Mouse (Mus musculus) spleen, adult 2 months (tissue): ENCODE measurements around the gene Zfp831. TPM values are rescaled to one million over a fixed set of nuclear protein-coding genes. Genes with fewer than 3 reads are reported as not detected.

ENCODE experiments used
- DNase-seq, 2 experiments: peaks; one replicate each; pipeline versions ENCODE4 v3.0.0 to v3.0.0-alpha.2; 2012 to 2021; ENCODE audit warnings: low spot score in 2 of 2, low read depth in 1 of 2
- H3K27ac ChIP-seq: fragments of 200-500 bp; 2 replicates; pipeline ENCODE4 v1.5.1; 2012; ENCODE audit warnings: low read length, inconsistent platforms; ENCODE audit not compliant: insufficient read depth
- H3K27me3 ChIP-seq: fragments of 200-500 bp; 2 replicates; pipeline ENCODE4 v1.6.1; 2012; ENCODE audit warnings: mild to moderate bottlenecking, moderate library complexity, low read length, inconsistent platforms; ENCODE audit not compliant: control insufficient read depth, insufficient read depth
- H3K36me3 ChIP-seq: fragments of 200-500 bp; 2 replicates; pipeline ENCODE4 v1.6.1; 2012; ENCODE audit warnings: mild to moderate bottlenecking, low read length, inconsistent platforms; ENCODE audit not compliant: control insufficient read depth, insufficient read depth
- H3K4me1 ChIP-seq: fragments of 200-500 bp; 2 replicates; pipeline ENCODE4 v1.6.1; 2011; ENCODE audit warnings: inconsistent platforms; ENCODE audit not compliant: control insufficient read depth, insufficient read depth, insufficient read length
- H3K4me3 ChIP-seq: fragments of 200-500 bp; 2 replicates; pipeline ENCODE4 v1.5.1; 2011; ENCODE audit warnings: mild to moderate bottlenecking, inconsistent platforms; ENCODE audit not compliant: insufficient read depth, insufficient read length; ENCODE audit errors: extremely low read depth
- CTCF ChIP-seq: fragments of 200-500 bp; IDR thresholded peaks from 2 replicates; pipeline ENCODE4 v1.5.1; 2011; ENCODE audit warnings: mild to moderate bottlenecking, inconsistent platforms; ENCODE audit not compliant: insufficient read depth, insufficient read length, insufficient replicate concordance; ENCODE audit errors: extremely low read depth
- POLR2A ChIP-seq: fragments of 200-500 bp; IDR thresholded peaks from 2 replicates; pipeline ENCODE4 v1.6.1; 2011; ENCODE audit warnings: low read depth, low read length, inconsistent platforms
- WGBS: fragments of 180-500 bp; shearing (Covaris S2); methylation state at CpG from one replicate; pipeline ENCODE4 v1.1.7; 2018; 5-methylcytosine and 5-hydroxymethylcytosine counted together
- polyA plus RNA-seq: library from polyadenylated mRNA; depleted of rRNA; stranded (reverse); fragments of >200 nt; gene quantifications from 2 replicates; pipeline ENCODE4 v1.2.3, GENCODE M21; 2012; rRNA removed

Gene Zfp831
- polyA plus RNA-seq, result 6.7 and 6.9 TPM in 2 replicates

DNA sequence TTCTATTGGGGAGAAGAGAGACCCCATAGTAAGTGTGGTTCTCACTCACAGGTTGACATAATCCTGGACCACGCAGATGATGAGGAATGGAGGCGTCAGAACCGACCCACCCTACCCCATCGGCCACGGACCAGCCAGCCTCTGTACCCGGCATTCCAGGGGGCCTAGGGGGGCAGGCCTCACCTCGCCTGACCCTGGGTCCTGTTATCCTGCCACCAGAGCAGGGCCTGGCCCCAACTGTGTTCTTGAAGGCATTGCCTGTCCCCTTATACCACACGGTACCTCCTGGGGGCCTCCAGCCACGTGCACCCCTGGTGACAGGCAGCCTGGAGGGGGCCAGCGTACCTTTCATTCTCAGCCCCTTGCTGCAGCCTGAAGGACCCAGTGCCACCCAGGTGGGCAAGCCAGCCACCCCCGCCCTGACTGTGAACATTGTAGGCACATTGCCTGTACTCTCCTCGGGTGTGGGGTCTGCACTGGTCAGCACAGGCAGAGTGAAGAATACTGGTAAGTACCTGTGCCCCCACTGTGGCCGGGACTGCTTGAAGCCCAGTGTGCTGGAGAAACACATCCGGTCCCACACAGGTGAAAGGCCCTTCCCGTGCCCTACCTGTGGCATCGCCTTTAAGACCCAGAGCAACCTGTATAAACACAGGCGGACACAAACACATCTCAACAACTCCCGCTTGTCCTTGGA is at the start of gene Zfp831:
Gene Zfp831 (plus strand): TSS at position 87 of the 697 bp plus-strand sequence.
- no peak for DNase-seq

DNA sequence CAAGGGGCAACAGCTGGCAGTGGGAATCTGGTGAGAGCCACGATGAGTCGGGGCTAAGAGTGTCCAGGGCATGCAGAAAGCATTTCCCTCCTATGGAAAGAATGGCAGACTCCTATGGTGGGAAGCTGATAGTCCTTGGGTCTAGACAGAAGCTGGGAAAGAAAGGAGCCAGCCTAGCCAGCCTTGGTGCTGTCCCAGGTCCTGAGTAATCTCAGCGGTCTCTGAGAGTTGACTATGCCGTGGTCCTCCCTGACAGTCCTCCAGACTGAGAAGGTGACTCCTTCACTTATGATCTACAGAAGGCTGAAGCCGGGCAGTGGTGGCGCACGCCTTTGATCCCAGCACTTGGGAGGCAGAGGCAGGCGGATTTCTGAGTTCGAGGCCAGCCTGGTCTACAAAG is 48.4 kb upstream of the Zfp831 start:
- 90% methylated on average over 9 of the region's 9 CpGs for WGBS
- H3K4me3 ChIP-seq, result no peak overlapping the region
- peaks cover 7% of the 10 kb centered on the region; the same call in 1 of the 2 replicates for H3K4me1 ChIP-seq
- H3K36me3 ChIP-seq, result no peaks in the 10 kb centered on the region
- TF ChIP-seq POLR2A, result no peak
- TF ChIP-seq CTCF, result no peak
- DNase-seq, result no peak
- no peak overlapping the region for H3K27ac ChIP-seq
- no peaks in the 10 kb centered on the region for H3K27me3 ChIP-seq

More for the DNA sequence above, at the start of gene Zfp831:
- Histone ChIP-seq H3K27ac (no peak within 1 kb of the TSS), H3K4me3 (no peak within 1 kb of the TSS), H3K36me3 (peaks cover 26% of the 10 kb centered on the region), H3K27me3 (no peaks in the 10 kb centered on the region), H3K4me1 (no peaks in the 10 kb centered on the region)
- 93% methylated on average over 18 of the region's 18 CpGs for WGBS
- no peak for TF ChIP-seq POLR2A

DNA sequence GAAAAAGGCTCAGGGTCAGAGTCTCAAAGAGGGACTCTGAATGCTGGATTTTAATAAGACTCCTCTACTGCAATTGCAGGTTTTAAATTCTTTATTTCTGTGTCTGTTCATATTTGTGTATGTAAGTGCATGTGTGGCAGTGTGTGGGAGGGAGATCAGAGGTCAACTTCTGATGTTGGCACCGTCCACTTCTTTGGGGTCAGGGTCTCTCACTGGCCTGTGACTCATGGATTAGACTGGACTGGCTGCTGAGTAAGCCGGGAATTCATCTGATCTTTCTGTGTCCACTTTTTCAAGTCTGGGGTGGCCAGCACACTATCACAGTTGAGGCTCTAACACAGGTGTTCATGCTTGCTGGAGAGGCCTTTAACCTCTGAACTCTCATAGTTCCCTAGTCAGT is 47.7 kb upstream of the Zfp831 start:
- H3K4me1 ChIP-seq, result peaks cover 7% of the 10 kb centered on the region; the same call in 1 of the 2 replicates
- no peaks in the 10 kb centered on the region for H3K36me3 ChIP-seq
- H3K27ac ChIP-seq, result no peak overlapping the region
- DNase-seq, result no peak
- no peak overlapping the region for H3K4me3 ChIP-seq
- 90% methylated on average over 2 of the region's 2 CpGs for WGBS
- H3K27me3 ChIP-seq, result no peaks in the 10 kb centered on the region
- TF ChIP-seq CTCF (no peak), POLR2A (no peak)

DNA sequence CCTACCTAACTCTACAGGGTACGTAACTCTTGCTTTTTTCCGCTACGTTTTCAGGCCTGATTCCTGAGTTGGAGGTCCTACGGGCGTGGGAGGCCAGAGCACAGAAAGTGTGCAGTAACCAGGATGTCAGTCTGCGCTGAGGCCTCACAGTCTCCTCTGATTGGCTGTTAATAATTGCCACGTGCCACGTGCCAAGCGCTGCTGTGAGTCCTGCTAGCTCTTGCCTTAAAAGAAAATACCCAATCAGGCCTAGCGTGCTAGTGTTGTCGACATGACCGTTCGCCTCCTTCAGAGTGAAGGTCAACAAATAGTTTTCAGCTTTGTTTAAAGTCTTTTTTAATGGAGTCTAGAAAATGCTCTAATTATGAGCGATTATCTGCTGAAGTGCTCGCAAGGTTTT is 46.9 kb upstream of the Zfp831 start:
- H3K27ac ChIP-seq, result no peak overlapping the region
- H3K4me1 ChIP-seq, result peaks cover 12% of the 10 kb centered on the region; the same call in 1 of the 2 replicates
- no peak for DNase-seq
- 96% methylated on average over 15 of the region's 15 CpGs for WGBS
- TF ChIP-seq CTCF (no peak), POLR2A (no peak)
- H3K36me3 ChIP-seq, result no peaks in the 10 kb centered on the region
- H3K27me3 ChIP-seq, result no peaks in the 10 kb centered on the region
- no peak overlapping the region for H3K4me3 ChIP-seq

DNA sequence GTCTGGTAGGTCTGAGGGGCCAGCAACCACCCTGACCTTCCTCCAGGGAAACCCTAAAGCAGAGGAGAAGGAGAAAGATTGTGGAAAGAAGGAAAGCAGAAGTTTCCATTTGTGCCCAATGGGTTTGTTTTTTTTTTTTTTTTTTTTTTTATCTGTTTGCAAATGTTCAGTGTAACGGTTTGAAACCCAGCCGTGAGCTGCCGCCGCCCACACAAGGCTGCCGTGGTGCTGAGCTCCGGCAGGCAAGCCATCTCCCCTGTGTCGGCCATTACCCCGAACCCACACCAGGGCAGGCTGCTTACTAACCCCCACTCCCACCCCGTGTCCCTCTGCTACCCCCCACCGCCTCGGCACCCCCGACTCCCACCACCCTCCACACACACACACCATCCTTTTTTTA is 44.9 kb upstream of the Zfp831 start:
- H3K4me3 ChIP-seq, result peak overlapping the region; percentile 36; the same call in 1 of the 2 replicates

DNA sequence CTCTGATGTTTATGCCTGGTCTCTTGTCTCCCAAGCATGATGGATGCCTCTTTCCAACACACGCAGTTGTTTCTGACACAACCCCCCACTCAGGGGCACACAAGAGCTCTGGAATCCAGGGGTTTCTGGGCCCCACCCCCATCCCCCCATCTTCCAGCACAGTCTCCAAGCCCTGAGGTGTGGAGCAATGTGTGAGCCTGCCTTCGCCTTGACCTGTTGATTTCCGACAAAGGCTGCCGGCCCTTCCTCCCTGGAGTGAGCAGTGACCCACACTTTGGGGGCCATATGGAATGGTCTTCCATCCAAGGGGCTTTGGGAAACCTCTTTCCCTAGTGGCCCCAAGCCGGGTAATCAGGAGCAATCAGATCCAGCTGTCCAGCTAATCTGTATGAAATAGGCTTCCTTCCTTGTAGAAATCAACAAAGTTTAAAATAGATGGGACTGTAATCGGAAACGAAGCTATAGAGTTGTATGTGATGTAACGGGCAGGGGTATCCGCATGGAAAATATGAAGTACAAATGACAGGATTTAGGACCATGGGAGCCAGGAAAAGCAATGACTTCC is 44.2 kb upstream of the Zfp831 start:
- no peak for DNase-seq
- Histone ChIP-seq H3K27ac (peak overlapping the region; percentile 73), H3K27me3 (no peaks in the 10 kb centered on the region), H3K4me1 (peaks cover 34% of the 10 kb centered on the region; the same call in 1 of the 2 replicates), H3K4me3 (peak overlapping the region; percentile 36; the same call in 1 of the 2 replicates), H3K36me3 (no peaks in the 10 kb centered on the region)
- no peak for TF ChIP-seq CTCF
- no peak for TF ChIP-seq POLR2A
- 80% methylated on average over 9 of the region's 9 CpGs for WGBS

More for the DNA sequence above, 44.9 kb upstream of the Zfp831 start:
- peaks cover 29% of the 10 kb centered on the region; the same call in 1 of the 2 replicates for H3K4me1 ChIP-seq
- H3K36me3 ChIP-seq, result no peaks in the 10 kb centered on the region
- no peaks in the 10 kb centered on the region for H3K27me3 ChIP-seq
- DNase-seq, result peak in 1 of 2 experiments; percentile 38
- H3K27ac ChIP-seq, result no peak overlapping the region
- 11% methylated on average over 12 of the region's 12 CpGs for WGBS
- TF ChIP-seq CTCF (no peak), POLR2A (no peak)

DNA sequence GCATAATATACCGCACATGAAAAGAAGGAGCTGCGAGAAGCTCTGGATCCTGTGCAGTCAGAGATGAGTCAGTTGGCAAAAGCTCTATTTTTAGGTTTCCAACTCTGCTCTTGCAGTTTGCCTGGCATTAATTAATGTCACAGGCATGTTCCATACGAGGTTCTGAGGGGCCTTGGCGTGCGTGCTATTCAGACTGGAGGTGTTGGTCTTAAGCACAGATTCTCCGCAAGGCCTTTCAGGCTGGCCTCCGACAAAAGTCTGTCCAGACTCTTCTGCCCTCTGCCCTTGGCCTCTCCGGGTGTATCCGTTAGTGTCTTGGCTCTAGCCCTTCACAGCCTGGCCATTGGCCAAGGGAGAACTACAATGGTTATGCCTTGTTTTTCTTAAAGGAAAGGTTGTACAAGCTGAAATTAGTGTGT is 43.5 kb upstream of the Zfp831 start:
- Histone ChIP-seq H3K4me1 (peaks cover 34% of the 10 kb centered on the region; the same call in 1 of the 2 replicates), H3K27me3 (no peaks in the 10 kb centered on the region), H3K4me3 (no peak overlapping the region), H3K36me3 (no peaks in the 10 kb centered on the region), H3K27ac (peak overlapping the region; percentile 31)
- no peak for DNase-seq
- 73% methylated on average over 9 of the region's 9 CpGs for WGBS
- TF ChIP-seq POLR2A (no peak), CTCF (no peak)
